Mouse (Mus musculus) natural killer cell, adult 2 months (primary cell): ENCODE measurements around the gene Cmya5.

Experiments
- DNase-seq, 2 experiments: peaks; one replicate each; pipeline ENCODE4 v3.0.0; 2022; ENCODE audit warnings: low spot score in 2 of 2

The Cmya5 gene

GRCm38 (mm10) chr13:93144336-93145167 lies at the start of gene Cmya5:
TSS of gene Cmya5 (minus strand) at chr13:93144724.
- peak; percentile 49 to 61 for DNase-seq

GRCm38 (mm10) chr13:93192646-93193026 lies 48.1 kb upstream of the Cmya5 start:
- no peak for DNase-seq

GRCm38 (mm10) chr13:93191831-93192645 lies 47.5 kb upstream of the Cmya5 start, which contains the start of gene Tent2:
TSS of gene Tent2 (minus strand) at chr13:93192385.
- peak; percentile 93 to 94 for DNase-seq

GRCm38 (mm10) chr13:93189416-93189815 lies 44.9 kb upstream of the Cmya5 start:
- no peak for DNase-seq

GRCm38 (mm10) chr13:93188738-93189137 lies 44.2 kb upstream of the Cmya5 start:
- DNase-seq: no peak

GRCm38 (mm10) chr13:93187792-93188191 lies 43.3 kb upstream of the Cmya5 start:
- DNase-seq: peak in 1 of 2 experiments; percentile 44

GRCm38 (mm10) chr13:93180351-93180750 lies 35.8 kb upstream of the Cmya5 start:
- no peak for DNase-seq

GRCm38 (mm10) chr13:93179522-93179921 lies 35.0 kb upstream of the Cmya5 start:
- no peak for DNase-seq

GRCm38 (mm10) chr13:93177571-93177970 lies 33.0 kb upstream of the Cmya5 start:
- no peak for DNase-seq

GRCm38 (mm10) chr13:93163303-93163702 lies 18.8 kb upstream of the Cmya5 start:
- no peak for DNase-seq

- DNase-seq: no peak
Measured at GRCm38 (mm10) chr13:93162456-93162855, 17.9 kb upstream of the Cmya5 start.

GRCm38 (mm10) chr13:93158261-93158660 lies 13.7 kb upstream of the Cmya5 start:
- DNase-seq: no peak

- no peak for DNase-seq
Measured at GRCm38 (mm10) chr13:93153280-93153679, 8.8 kb upstream of the Cmya5 start.

- no peak for DNase-seq
Measured at GRCm38 (mm10) chr13:93143819-93144283, 673 bp downstream of the Cmya5 start.

GRCm38 (mm10) chr13:93141184-93141583 lies 3.3 kb downstream of the Cmya5 start:
- DNase-seq: no peak

GRCm38 (mm10) chr13:93138059-93138458 lies 6.5 kb downstream of the Cmya5 start:
- no peak for DNase-seq

- DNase-seq: no peak
Measured at GRCm38 (mm10) chr13:93137098-93137497, 7.4 kb downstream of the Cmya5 start.

GRCm38 (mm10) chr13:93136251-93136650 lies 8.3 kb downstream of the Cmya5 start:
- no peak for DNase-seq

GRCm38 (mm10) chr13:93135501-93135900 lies 9.0 kb downstream of the Cmya5 start:
- DNase-seq: no peak

- no peak for DNase-seq
Measured at GRCm38 (mm10) chr13:93130674-93131073, 13.8 kb downstream of the Cmya5 start.

GRCm38 (mm10) chr13:93128961-93129360 lies 15.6 kb downstream of the Cmya5 start:
- DNase-seq: no peak

GRCm38 (mm10) chr13:93128111-93128860 lies 16.2 kb downstream of the Cmya5 start:
- DNase-seq: no peak
